Mouse (Mus musculus) embryonic fibroblast, embryonic 13.5 days (primary cell): Measurements from ENCODE around the gene Csgalnact2.

Experiments used
- CTCF ChIP-seq: IDR thresholded peaks from 2 replicates; pipeline ENCODE4 v1.5.1; 2011; ENCODE audit warnings: mild to moderate bottlenecking, control low read depth, low read length, moderate library complexity, borderline replicate concordance; ENCODE audit not compliant: insufficient read depth
- POLR2A ChIP-seq: IDR thresholded peaks from 2 replicates; pipeline ENCODE4 v1.6.1; 2011; ENCODE audit warnings: low read depth, mild to moderate bottlenecking, control low read depth, low read length, moderate library complexity

- TF ChIP-seq CTCF = no peak
- no peak for TF ChIP-seq POLR2A
These were observed 48.3 kb upstream of the Csgalnact2 start for GRCm38 (mm10) chr6:118187285-118187641.
